Mouse (Mus musculus) stomach, adult 2 months (tissue): Measurements from ENCODE around the gene B9d1. TPM values are rescaled to one million over a fixed set of nuclear protein-coding genes. Genes with fewer than 3 reads are reported as not detected.

ENCODE experiments used
- polyA plus RNA-seq: library from polyadenylated mRNA; depleted of rRNA; stranded (reverse); fragments of >200 nt; gene quantifications from 2 replicates; pipeline ENCODE4 v1.2.3, GENCODE M21; 2012; rRNA removed

Gene B9d1
- polyA plus RNA-seq, result 11.1 and 12.3 TPM in 2 replicates

DNA sequence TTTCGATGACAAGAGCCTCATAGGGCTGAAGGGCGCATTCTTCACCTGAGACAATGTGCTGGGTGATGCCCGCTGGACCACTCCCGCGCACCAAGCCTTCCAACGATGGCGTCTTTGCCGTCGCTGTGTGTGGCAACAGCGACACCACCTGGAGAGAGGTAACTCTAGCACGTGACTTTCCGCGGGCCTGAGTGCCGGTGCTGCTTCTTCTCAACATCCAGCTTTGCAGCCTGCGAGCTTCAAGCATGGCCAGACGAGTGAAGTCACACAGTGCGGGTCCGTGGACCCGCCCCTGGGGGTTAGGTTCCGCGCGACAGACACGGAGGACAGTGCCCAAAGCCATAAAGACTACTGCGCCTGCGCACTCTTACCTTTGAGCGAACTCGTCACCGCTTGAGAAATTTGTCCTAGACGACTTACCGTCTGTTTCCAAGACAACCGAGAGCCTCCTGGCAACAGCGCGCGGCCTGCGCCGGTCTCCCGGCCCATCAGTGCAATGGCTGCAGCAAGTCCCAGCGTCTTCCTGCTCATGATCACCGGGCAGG lies at the start of gene B9d1:
Gene B9d1, plus strand, starts transcription at position 432 of the 545 bp plus-strand sequence.

DNA sequence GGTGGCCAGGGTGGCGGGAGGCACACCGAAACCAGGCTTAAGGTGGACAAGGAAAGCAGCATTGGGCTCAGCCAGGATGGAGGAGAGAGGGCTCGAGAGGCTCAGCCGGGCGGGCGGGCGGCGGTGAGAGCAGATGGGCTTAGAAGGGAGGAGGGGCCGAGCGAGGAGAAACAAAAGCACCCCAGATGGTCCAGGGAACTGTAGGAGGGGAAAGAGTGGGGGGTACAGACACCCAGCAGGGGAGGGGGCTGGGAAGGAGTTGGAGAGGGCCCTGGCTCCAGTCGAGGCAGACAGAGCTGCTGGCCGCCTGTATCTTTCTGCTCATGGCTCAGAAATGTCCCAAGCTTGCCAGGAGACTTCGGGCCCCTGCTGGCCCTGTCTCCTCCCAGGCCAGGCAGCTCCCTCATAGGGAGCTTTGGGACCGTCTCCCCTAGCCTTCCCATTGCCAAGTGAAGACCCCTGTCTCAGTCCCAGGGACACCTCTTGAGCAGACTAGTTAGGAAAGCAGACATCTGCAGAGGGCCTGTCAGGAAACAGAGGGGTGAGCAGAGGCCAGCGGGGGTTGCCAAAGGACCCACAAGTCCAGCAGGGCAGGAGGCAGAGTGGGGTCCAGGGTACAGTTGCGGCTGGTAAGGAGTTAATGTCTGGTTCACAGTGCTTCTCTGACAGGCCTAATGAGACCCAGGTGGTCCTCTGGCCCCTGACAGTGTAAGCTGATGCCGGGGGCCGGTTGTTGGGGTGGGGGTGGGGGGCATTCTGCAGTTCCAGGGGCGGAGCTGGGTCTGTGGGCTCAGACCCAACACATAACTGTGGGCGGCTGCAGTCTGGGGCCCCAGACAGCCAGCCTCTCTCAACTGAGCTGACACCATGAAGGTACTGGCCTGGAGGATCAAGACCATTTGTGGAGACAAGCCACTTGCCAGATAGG lies 20.1 kb upstream of the B9d1 start, which contains the start of gene Mfap4:
Gene Mfap4, plus strand, starts transcription at position 819 of the 928 bp plus-strand sequence.

GRCm38 (mm10) chr11:61494129-61494997 lies 10.6 kb upstream of the B9d1 start, which contains the start of gene Mapk7:
Gene Mapk7 (minus strand): TSS chr11:61494406.

Other genes starting within 250 kb of the B9d1 start
- 97.6 and 98.3 TPM in 2 replicates for gene Aldh3a2, start 237.7 kb upstream of the B9d1 start, polyA plus RNA-seq
- 0.18 and 0.24 TPM in 2 replicates for gene Slc47a2, start 162.3 kb upstream of the B9d1 start, polyA plus RNA-seq
- gene Slc47a1, start 126.8 kb upstream of the B9d1 start, polyA plus RNA-seq, result 0.27 and 0.42 TPM in 2 replicates
- 0.37 and 0.41 TPM in 2 replicates for gene Rnf112, start 51.0 kb upstream of the B9d1 start, polyA plus RNA-seq
- 126 and 140 TPM in 2 replicates for gene Mfap4, start 19.7 kb upstream of the B9d1 start, polyA plus RNA-seq
- 13.8 and 18.3 TPM in 2 replicates for gene Mapk7, start 10.7 kb upstream of the B9d1 start, polyA plus RNA-seq
- 10.7 and 10.8 TPM in 2 replicates for gene Epn2, start 74.5 kb downstream of the B9d1 start, polyA plus RNA-seq
- gene Grap, start 148.1 kb downstream of the B9d1 start, polyA plus RNA-seq, result 1.9 and 2.5 TPM in 2 replicates
- 8.9 and 10.3 TPM in 2 replicates for gene Fam83g, start 178.9 kb downstream of the B9d1 start, polyA plus RNA-seq
- gene Slc5a10, start 215.7 kb downstream of the B9d1 start, polyA plus RNA-seq, result 0.03 and 0.06 TPM in 2 replicates